Mouse (Mus musculus) testis, adult 2 months (tissue): ENCODE results near the gene Clic1. TPM values are rescaled to one million over a fixed set of nuclear protein-coding genes. Genes with fewer than 3 reads are reported as not detected.
"Not testable (repeated sequence)": the region's sequence is repeated elsewhere in the genome, so short reads cannot be mapped to it uniquely, and the experiment has no call there.

Experiments used
- H3K27ac ChIP-seq: fragments of 200-500 bp; 2 replicates; pipeline ENCODE4 v1.5.1; 2012; ENCODE audit warnings: low read depth, low read length; ENCODE audit not compliant: control insufficient read depth, insufficient read depth
- H3K27me3 ChIP-seq: fragments of 200-500 bp; 2 replicates; pipeline ENCODE4 v1.6.1; 2012; ENCODE audit warnings: mild to moderate bottlenecking, low read length, moderate library complexity; ENCODE audit not compliant: control insufficient read depth, insufficient read depth
- H3K36me3 ChIP-seq: fragments of 200-500 bp; 2 replicates; pipeline ENCODE4 v1.6.1; 2012; ENCODE audit warnings: mild to moderate bottlenecking, low read length; ENCODE audit not compliant: control insufficient read depth, insufficient read depth
- H3K4me1 ChIP-seq: fragments of 200-500 bp; 2 replicates; pipeline ENCODE4 v1.6.1; 2012; ENCODE audit warnings: low read length; ENCODE audit not compliant: control insufficient read depth, insufficient read depth
- H3K4me3 ChIP-seq: fragments of 200-500 bp; 2 replicates; pipeline ENCODE4 v1.5.1; 2012; ENCODE audit warnings: low read depth, mild to moderate bottlenecking, low read length, moderate library complexity, mixed read lengths; ENCODE audit not compliant: control insufficient read depth
- CTCF ChIP-seq: fragments of 200-500 bp; IDR thresholded peaks from 2 replicates; pipeline ENCODE4 v1.5.1; 2012; ENCODE audit warnings: low read depth, mild to moderate bottlenecking, inconsistent platforms, low read length, moderate library complexity; ENCODE audit not compliant: control insufficient read depth, insufficient read depth, insufficient replicate concordance
- POLR2A ChIP-seq: fragments of 200-500 bp; IDR thresholded peaks from 2 replicates; pipeline ENCODE4 v1.6.1; 2012; ENCODE audit warnings: low read depth, mild to moderate bottlenecking, inconsistent platforms, low read length, moderate library complexity; ENCODE audit not compliant: control insufficient read depth
- polyA plus RNA-seq: library from polyadenylated mRNA; depleted of rRNA; stranded (reverse); fragments of >200 nt; gene quantifications from 2 replicates; pipeline ENCODE4 v1.2.3, GENCODE M21; 2012

Clic1 gene
- polyA plus RNA-seq, 1 experiment: 24.1 TPM

DNA sequence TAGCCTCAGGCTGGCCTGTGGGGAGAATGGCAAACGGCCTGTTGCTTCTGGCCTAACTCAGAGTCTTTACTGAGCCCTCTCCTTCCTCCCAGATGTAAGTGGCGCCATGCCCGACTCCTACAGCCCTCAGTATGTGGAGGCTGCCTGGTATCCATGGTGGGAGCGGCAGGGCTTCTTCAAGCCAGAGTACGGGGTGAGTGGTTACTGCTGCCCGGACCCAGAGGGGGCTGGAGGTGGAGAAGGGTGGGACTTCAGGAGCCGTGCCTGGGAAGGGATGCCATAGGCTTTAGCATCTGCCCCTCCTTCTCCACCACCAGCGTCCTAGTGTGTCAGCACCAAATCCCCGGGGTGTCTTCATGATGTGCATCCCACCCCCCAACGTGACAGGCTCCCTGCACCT is 44.6 kb upstream of the Clic1 start:
- no peaks in the 10 kb centered on the region for H3K27me3 ChIP-seq
- H3K27ac ChIP-seq: no peak overlapping the region
- peaks cover 3% of the 10 kb centered on the region for H3K36me3 ChIP-seq
- H3K4me3 ChIP-seq: no peak overlapping the region
- TF ChIP-seq POLR2A (no peak), CTCF (no peak)
- peaks cover 11% of the 10 kb centered on the region for H3K4me1 ChIP-seq

GRCm38 (mm10) chr17:35005902-35006301 is 43.9 kb upstream of the Clic1 start:
- H3K4me3 ChIP-seq, H3K27me3 ChIP-seq, H3K27ac ChIP-seq, H3K36me3 ChIP-seq: not testable (repeated sequence)
- peaks cover 11% of the 10 kb centered on the region for H3K4me1 ChIP-seq

GRCm38 (mm10) chr17:35007387-35007991 is 42.3 kb upstream of the Clic1 start:
- no peaks in the 10 kb centered on the region for H3K27me3 ChIP-seq
- no peak overlapping the region for H3K27ac ChIP-seq
- peaks cover 1% of the 10 kb centered on the region for H3K4me1 ChIP-seq
- TF ChIP-seq CTCF (no peak), POLR2A (no peak)
- no peak overlapping the region for H3K4me3 ChIP-seq
- peaks cover 3% of the 10 kb centered on the region for H3K36me3 ChIP-seq

DNA sequence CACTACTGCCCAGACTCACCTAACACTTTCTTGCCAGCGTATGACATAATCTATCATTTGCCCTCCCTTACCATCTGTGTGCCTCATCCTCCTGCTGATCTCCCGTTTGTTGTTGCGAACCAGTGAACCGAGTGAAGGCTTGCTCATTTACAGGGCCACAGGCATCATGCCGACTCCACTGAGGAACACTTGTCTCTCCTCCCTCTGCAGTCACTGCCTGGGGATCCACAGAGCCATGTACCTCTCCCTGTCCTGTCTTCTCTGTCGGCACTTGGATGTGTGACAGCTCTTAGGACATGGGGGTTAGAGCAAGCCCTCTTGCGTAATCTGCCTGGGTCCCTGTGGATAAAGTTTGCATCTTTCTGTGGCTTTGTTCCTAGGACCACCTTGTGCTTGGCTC is 40.2 kb upstream of the Clic1 start:
- H3K36me3 ChIP-seq: peaks cover 3% of the 10 kb centered on the region
- no peak for TF ChIP-seq POLR2A
- TF ChIP-seq CTCF: no peak

DNA sequence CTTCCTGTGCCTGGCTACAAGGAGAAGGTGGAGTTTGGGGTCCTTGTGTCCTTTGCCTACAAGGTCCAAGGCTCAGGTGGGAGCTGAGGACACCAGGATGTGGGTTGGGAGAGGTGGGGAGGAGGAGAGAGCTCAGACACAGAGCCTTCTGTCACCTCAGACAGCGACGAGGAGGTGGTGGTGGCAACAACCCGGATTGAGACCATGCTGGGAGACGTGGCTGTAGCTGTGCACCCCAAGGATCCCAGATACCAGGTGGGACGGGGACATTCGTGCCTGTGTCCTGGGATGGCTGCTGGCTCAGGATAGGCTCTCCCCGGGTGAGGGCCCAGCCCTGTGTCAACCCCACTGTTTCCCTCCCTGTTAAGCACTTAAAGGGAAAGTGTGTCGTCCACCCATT is 38.3 kb upstream of the Clic1 start:
- H3K4me3 ChIP-seq: no peak overlapping the region
- H3K27ac ChIP-seq: no peak overlapping the region
- H3K36me3 ChIP-seq: no peaks in the 10 kb centered on the region; the same call in 1 of the 2 replicates
- no peaks in the 10 kb centered on the region for H3K27me3 ChIP-seq
- no peaks in the 10 kb centered on the region for H3K4me1 ChIP-seq
- TF ChIP-seq CTCF: no peak

More for the DNA sequence above, 40.2 kb upstream of the Clic1 start:
- Histone ChIP-seq H3K4me3 (no peak overlapping the region), H3K27ac (no peak overlapping the region), H3K27me3 (no peaks in the 10 kb centered on the region), H3K4me1 (no peaks in the 10 kb centered on the region)

GRCm38 (mm10) chr17:35012430-35012829 is 37.3 kb upstream of the Clic1 start:
- H3K36me3 ChIP-seq: no peaks in the 10 kb centered on the region; the same call in 1 of the 2 replicates
- H3K4me3 ChIP-seq: no peak overlapping the region
- H3K4me1 ChIP-seq: no peaks in the 10 kb centered on the region
- no peak for TF ChIP-seq CTCF
- no peak for TF ChIP-seq POLR2A
- H3K27me3 ChIP-seq: no peaks in the 10 kb centered on the region
- no peak overlapping the region for H3K27ac ChIP-seq

- no peak overlapping the region for H3K27ac ChIP-seq
- no peaks in the 10 kb centered on the region; the same call in 1 of the 2 replicates for H3K36me3 ChIP-seq
- no peaks in the 10 kb centered on the region for H3K4me1 ChIP-seq
- no peaks in the 10 kb centered on the region for H3K27me3 ChIP-seq
- TF ChIP-seq POLR2A: no peak
- no peak for TF ChIP-seq CTCF
- no peak overlapping the region for H3K4me3 ChIP-seq
Measured at GRCm38 (mm10) chr17:35013221-35013620, 36.5 kb upstream of the Clic1 start.

DNA sequence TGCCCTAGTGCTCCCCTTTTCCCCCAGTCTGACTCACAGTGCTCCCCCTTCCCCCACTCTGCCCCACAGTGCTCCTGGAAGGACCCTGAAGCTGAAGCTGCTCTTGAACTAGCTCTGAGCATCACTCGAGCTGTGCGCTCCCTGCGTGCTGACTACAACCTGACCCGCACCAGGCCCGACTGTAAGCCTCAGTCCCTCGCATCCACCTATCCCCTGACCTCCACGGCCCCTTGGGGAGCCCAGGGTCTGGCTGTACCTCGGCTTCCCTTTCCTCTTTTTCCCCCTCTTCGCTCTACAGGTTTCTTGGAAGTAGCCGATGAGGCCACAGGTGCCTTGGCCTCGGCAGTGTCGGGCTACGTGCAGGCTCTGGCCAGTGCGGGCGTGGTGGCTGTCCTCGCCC is 34.5 kb upstream of the Clic1 start:
- Histone ChIP-seq H3K4me1 (no peaks in the 10 kb centered on the region), H3K4me3 (no peak overlapping the region), H3K27ac (no peak overlapping the region), H3K27me3 (no peaks in the 10 kb centered on the region), H3K36me3 (no peaks in the 10 kb centered on the region; the same call in 1 of the 2 replicates)
- TF ChIP-seq POLR2A (no peak), CTCF (no peak)
